Mouse (Mus musculus): Measurements from ENCODE around the gene Kcnrg. TPM values are rescaled to one million over a fixed set of nuclear protein-coding genes. Genes with fewer than 3 reads are reported as not detected.

The Kcnrg gene
- total RNA-seq, 1 experiment = 0.27 TPM

DNA sequence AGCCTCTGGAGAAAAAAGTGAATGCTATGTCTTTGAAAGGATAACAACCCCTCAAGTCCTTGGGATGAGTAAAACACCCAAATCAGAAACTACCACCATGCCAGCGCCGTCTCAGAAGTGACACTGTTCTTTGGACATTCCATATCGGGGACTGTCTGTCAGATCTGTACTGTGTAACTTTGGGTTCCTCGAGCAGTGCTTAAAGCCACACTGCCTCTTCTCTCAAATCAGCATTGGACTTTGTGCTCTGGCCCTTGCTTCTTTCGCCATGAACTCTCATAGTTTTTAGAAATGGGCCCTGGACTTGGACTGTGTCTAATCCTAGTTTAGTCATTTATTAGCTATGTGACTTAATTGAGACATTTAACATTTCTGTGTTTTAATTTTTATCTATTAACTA, 4.5 kb downstream of the Kcnrg start:
- H3K9ac ChIP-seq (ENCODE audit: insufficient read depth, low read depth, low read length, poor library complexity, severe bottlenecking) = no peak overlapping the region
- TF ChIP-seq MAFK (IDR thresholded peaks at IDR 0.05; ENCODE audit: insufficient read depth, low read depth, low read length) = no peak
- no peak for TF ChIP-seq CHD2 (IDR thresholded peaks at IDR 0.05; ENCODE audit: low read depth, low read length)
- TF ChIP-seq ZNF384 (IDR thresholded peaks at IDR 0.05; ENCODE audit: low read depth, low read length) = no peak
- no peak for TF ChIP-seq ZC3H11A (IDR thresholded peaks at IDR 0.05; ENCODE audit: borderline replicate concordance, low read depth, low read length)
- TF ChIP-seq HCFC1 (IDR thresholded peaks at IDR 0.05; ENCODE audit: borderline replicate concordance, insufficient read depth, low read length) = no peak
- in situ Hi-C loops (cut with MboI; ENCODE audit: low sequenced_read_pairs in 2 of 2, unreplicated experiment in 2 of 2) = no loop called here

DNA sequence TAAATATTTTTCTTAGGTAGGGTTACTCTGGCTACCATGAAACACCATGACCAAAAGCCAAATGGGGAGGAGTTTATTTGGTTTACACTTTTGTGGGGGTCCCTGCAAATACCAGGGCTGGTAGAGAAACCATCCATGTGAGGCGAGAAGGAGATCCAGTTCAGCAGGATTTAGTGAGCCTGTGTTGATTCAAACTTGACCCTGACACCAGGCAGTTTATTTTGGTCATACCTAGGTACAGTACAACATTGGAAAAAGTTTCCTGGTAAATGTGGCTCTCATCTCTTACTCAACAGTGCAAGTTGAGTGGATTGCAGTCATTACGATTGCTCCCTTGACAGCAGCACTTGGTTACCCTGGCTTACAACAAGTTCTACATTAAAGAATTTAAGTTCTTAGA, 6.1 kb downstream of the Kcnrg start:
- H3K4me3 ChIP-seq (ENCODE audit: insufficient read depth in 1 of 2, low read depth in 1 of 2, low read length in 2 of 2, poor library complexity in 1 of 2, severe bottlenecking in 1 of 2) = no peak overlapping the region
- no peak overlapping the region for H3K9ac ChIP-seq (ENCODE audit: insufficient read depth, low read depth, low read length, poor library complexity, severe bottlenecking)
- TF ChIP-seq HCFC1 (IDR thresholded peaks at IDR 0.05; ENCODE audit: borderline replicate concordance, insufficient read depth, low read length) (no peak), ZNF384 (IDR thresholded peaks at IDR 0.05; ENCODE audit: low read depth, low read length) (no peak)
- DNase-seq (ENCODE audit: low read depth, low spot score) = no peak
- H3K27ac ChIP-seq (ENCODE audit: insufficient read depth, low read depth, low read length, poor library complexity, severe bottlenecking) = no peak overlapping the region
- H3K36me3 ChIP-seq (ENCODE audit: control insufficient read depth, insufficient read depth, low read length, poor library complexity, severe bottlenecking) = no peaks in the 10 kb centered on the region
- H3K4me1 ChIP-seq (ENCODE audit: control insufficient read depth in 2 of 2, insufficient read depth in 2 of 2, low read length in 2 of 2, poor library complexity in 1 of 2) = 0 out of 4 replicates have a peak, but pooled peaks cover 0 to 1% of the 10 kb centered on the region in 2 experiments
- in situ Hi-C loops (cut with MboI; ENCODE audit: low sequenced_read_pairs in 2 of 2, unreplicated experiment in 2 of 2) = no loop called here
- H3K9me3 ChIP-seq (ENCODE audit: control insufficient read depth, insufficient read depth, low read depth, low read length) = no peaks in the 10 kb centered on the region

More for the DNA sequence above, 4.5 kb downstream of the Kcnrg start:
- no peak overlapping the region for H3K27ac ChIP-seq (ENCODE audit: insufficient read depth, low read depth, low read length, poor library complexity, severe bottlenecking)
- no peaks in the 10 kb centered on the region for H3K9me3 ChIP-seq (ENCODE audit: control insufficient read depth, insufficient read depth, low read depth, low read length)
- H3K4me1 ChIP-seq (ENCODE audit: control insufficient read depth in 2 of 2, insufficient read depth in 2 of 2, low read length in 2 of 2, poor library complexity in 1 of 2) = peaks cover 2 to 7% of the 10 kb centered on the region in 2 experiments; a peak in 1 of 4 replicates
- H3K4me3 ChIP-seq (ENCODE audit: insufficient read depth in 1 of 2, low read depth in 1 of 2, low read length in 2 of 2, poor library complexity in 1 of 2, severe bottlenecking in 1 of 2) = no peak overlapping the region
- H3K36me3 ChIP-seq (ENCODE audit: control insufficient read depth, insufficient read depth, low read length, poor library complexity, severe bottlenecking) = no peaks in the 10 kb centered on the region; the same call in 1 of the 2 replicates
- no peak for DNase-seq (ENCODE audit: low read depth, low spot score)

- no peak for TF ChIP-seq HCFC1 (IDR thresholded peaks at IDR 0.05; ENCODE audit: borderline replicate concordance, insufficient read depth, low read length)
These were observed 13.1 kb downstream of the Kcnrg start for GRCm38 (mm10) chr14:61620371-61620770.

DNA sequence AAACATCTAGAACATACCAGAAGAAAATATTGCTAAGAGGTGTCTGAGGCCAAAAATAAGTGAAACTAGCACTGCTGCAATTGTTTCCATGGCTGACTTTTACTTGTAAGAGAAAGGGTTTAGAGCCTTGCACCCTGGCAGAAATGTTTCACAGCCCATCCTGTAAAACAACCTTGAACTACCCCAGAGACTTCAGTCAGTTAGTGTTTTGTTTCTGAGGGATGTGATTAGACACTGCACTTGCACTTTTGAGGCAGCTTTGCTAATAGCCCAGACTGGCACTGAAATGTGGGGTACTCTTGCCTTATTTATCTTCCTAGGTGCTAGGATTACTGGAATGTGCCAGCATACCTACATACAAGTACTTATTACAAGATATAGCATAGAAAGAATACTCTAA, 28.7 kb downstream of the Kcnrg start:
- Histone ChIP-seq H3K4me1 (ENCODE audit: control insufficient read depth in 2 of 2, insufficient read depth in 2 of 2, low read length in 2 of 2, poor library complexity in 1 of 2) (no peaks in the 10 kb centered on the region), H3K9ac (ENCODE audit: insufficient read depth, low read depth, low read length, poor library complexity, severe bottlenecking) (no peak overlapping the region), H3K27ac (ENCODE audit: insufficient read depth, low read depth, low read length, poor library complexity, severe bottlenecking) (no peak overlapping the region), H3K9me3 (ENCODE audit: control insufficient read depth, insufficient read depth, low read depth, low read length) (no peaks in the 10 kb centered on the region), H3K4me3 (ENCODE audit: insufficient read depth in 1 of 2, low read depth in 1 of 2, low read length in 2 of 2, poor library complexity in 1 of 2, severe bottlenecking in 1 of 2) (no peak overlapping the region), H3K36me3 (ENCODE audit: control insufficient read depth, insufficient read depth, low read length, poor library complexity, severe bottlenecking) (peaks cover 1% of the 10 kb centered on the region; the same call in 1 of the 2 replicates)
- in situ Hi-C loops (cut with MboI; ENCODE audit: low sequenced_read_pairs in 2 of 2, unreplicated experiment in 2 of 2) = no loop called here
- no peak for DNase-seq (ENCODE audit: low read depth, low spot score)
- no peak for TF ChIP-seq ZNF384 (IDR thresholded peaks at IDR 0.05; ENCODE audit: low read depth, low read length)

More at GRCm38 (mm10) chr14:61620371-61620770, 13.1 kb downstream of the Kcnrg start:
- Histone ChIP-seq H3K9me3 (ENCODE audit: control insufficient read depth, insufficient read depth, low read depth, low read length) (no peaks in the 10 kb centered on the region), H3K4me3 (ENCODE audit: insufficient read depth in 1 of 2, low read depth in 1 of 2, low read length in 2 of 2, poor library complexity in 1 of 2, severe bottlenecking in 1 of 2) (no peak overlapping the region), H3K36me3 (ENCODE audit: control insufficient read depth, insufficient read depth, low read length, poor library complexity, severe bottlenecking) (no peaks in the 10 kb centered on the region), H3K4me1 (ENCODE audit: control insufficient read depth in 2 of 2, insufficient read depth in 2 of 2, low read length in 2 of 2, poor library complexity in 1 of 2) (no peaks in the 10 kb centered on the region), H3K9ac (ENCODE audit: insufficient read depth, low read depth, low read length, poor library complexity, severe bottlenecking) (no peak overlapping the region), H3K27ac (ENCODE audit: insufficient read depth, low read depth, low read length, poor library complexity, severe bottlenecking) (no peak overlapping the region)
- in situ Hi-C loops (cut with MboI; ENCODE audit: low sequenced_read_pairs in 2 of 2, unreplicated experiment in 2 of 2) = no loop called here
- no peak for DNase-seq (ENCODE audit: low read depth, low spot score)

DNA sequence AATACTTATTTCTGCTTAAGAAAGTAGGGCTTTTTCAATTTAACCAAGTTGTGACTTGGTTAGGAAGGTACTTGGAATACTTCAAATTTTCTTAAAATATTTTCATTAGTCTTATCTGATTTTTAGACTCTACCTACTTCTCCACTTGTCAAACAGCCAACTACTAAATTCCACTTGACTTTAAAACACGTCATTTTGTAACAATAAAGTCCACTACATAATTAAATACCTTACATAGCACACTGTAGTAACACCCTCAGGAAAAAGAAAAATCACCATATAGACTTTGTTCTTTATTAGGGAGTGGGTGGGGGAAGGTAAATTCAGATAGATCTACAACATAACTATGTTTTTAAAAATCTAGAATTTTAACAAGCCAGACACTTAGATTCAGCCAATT, 35.4 kb downstream of the Kcnrg start:
- H3K4me3 ChIP-seq (ENCODE audit: insufficient read depth in 1 of 2, low read depth in 1 of 2, low read length in 2 of 2, poor library complexity in 1 of 2, severe bottlenecking in 1 of 2) = no peak overlapping the region
- H3K27ac ChIP-seq (ENCODE audit: insufficient read depth, low read depth, low read length, poor library complexity, severe bottlenecking) = no peak overlapping the region
- TF ChIP-seq MAFK (IDR thresholded peaks at IDR 0.05; ENCODE audit: insufficient read depth, low read depth, low read length) (no peak), HCFC1 (IDR thresholded peaks at IDR 0.05; ENCODE audit: borderline replicate concordance, insufficient read depth, low read length) (no peak), ZC3H11A (IDR thresholded peaks at IDR 0.05; ENCODE audit: borderline replicate concordance, low read depth, low read length) (no peak), ZNF384 (IDR thresholded peaks at IDR 0.05; ENCODE audit: low read depth, low read length) (no peak), CHD2 (IDR thresholded peaks at IDR 0.05; ENCODE audit: low read depth, low read length) (no peak)
- H3K9ac ChIP-seq (ENCODE audit: insufficient read depth, low read depth, low read length, poor library complexity, severe bottlenecking) = no peak overlapping the region
- in situ Hi-C loops (cut with MboI; ENCODE audit: low sequenced_read_pairs in 2 of 2, unreplicated experiment in 2 of 2) = no loop called here
- no peaks in the 10 kb centered on the region for H3K36me3 ChIP-seq (ENCODE audit: control insufficient read depth, insufficient read depth, low read length, poor library complexity, severe bottlenecking)
- peaks cover 0 to 4% of the 10 kb centered on the region in 2 experiments; a peak in 2 of 4 replicates for H3K4me1 ChIP-seq (ENCODE audit: control insufficient read depth in 2 of 2, insufficient read depth in 2 of 2, low read length in 2 of 2, poor library complexity in 1 of 2)
- no peak for DNase-seq (ENCODE audit: low read depth, low spot score)
- H3K9me3 ChIP-seq (ENCODE audit: control insufficient read depth, insufficient read depth, low read depth, low read length) = no peaks in the 10 kb centered on the region
